Mouse (Mus musculus) thymus, adult 2 months (tissue): ENCODE data around the gene Tmem132e.

ENCODE experiments used
- CTCF ChIP-seq: fragments of 200-500 bp; IDR thresholded peaks from 2 replicates; pipeline ENCODE4 v1.5.1; 2012; ENCODE audit warnings: mild to moderate bottlenecking, control low read depth, low read length, moderate library complexity, borderline replicate concordance; ENCODE audit not compliant: control insufficient read depth, poor library complexity, insufficient read depth; ENCODE audit errors: extremely low read depth
- POLR2A ChIP-seq: fragments of 200-500 bp; IDR thresholded peaks from 2 replicates; pipeline ENCODE4 v1.6.1; 2012; ENCODE audit warnings: mild to moderate bottlenecking, low read length, control low read depth, moderate library complexity; ENCODE audit not compliant: control insufficient read depth, poor library complexity, insufficient read depth; ENCODE audit errors: extremely low read depth

DNA sequence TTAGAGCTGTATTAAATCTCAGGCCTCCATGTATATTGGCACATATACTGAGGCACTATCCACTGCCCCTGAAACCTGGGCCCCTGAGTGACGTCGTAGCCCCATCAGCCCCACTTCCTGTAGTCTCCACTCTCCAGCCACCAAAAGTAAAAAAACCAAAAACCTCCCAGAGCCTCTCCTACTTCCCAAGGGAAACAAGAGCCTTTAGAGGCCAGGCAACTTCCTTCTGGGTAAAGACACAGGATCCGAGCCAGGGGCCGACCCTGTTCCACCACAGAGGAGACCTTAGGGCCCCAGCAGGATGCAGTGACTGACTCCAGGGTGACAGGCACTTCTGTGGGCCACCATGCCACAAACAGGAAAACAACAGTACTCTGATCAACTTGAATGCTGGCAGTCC, 40.1 kb downstream of the Tmem132e start:
- TF ChIP-seq POLR2A: no peak
- TF ChIP-seq CTCF: no peak
